Comparison of ENCODE assay signal across 8 mouse cellular contexts in the genomic region with DNA sequence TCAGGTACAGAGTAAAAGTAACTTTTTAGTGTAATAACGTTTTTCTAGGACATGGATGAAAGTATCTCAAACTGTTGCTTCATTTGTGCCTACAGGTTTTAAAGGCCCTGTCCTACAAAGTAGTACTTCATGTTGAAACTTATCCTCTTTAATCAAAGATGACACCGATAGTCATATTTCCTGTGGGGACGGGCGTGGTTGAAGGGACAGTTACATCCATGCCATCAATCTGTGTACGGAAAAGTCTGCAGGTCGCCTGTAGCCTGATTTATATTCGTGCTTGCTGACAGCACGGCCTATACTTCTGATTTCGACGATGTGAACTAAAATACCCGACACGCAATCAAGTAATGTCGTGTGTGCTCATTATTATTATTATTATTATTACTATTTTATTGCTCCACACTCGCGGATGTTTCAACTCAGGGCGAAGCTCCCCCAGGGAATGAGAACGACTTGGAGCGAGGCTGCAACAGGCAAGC. TPM values are rescaled to one million over a fixed set of nuclear protein-coding genes. Genes with fewer than 3 reads are reported as not detected.
DNase-seq lines count a peak whose midpoint lies in the region; ATAC-seq and TF ChIP-seq lines count a peak whose summit lies in the region.

No protein-coding gene starts in this region.

- H3K4me2 ChIP-seq in forebrain, embryonic 12.5 days: peak overlapping the region; percentile 62

- no peak for DNase-seq in cerebellum, adult 2 months
- DNase-seq in cerebellum, adult 11 months: no peak
- peak; percentile 10 to 15 for DNase-seq in B cell, adult 2 months
- DNase-seq in limb, embryonic 10.5 days (ENCODE audit: low spot score): peak; percentile 34
- peak; percentile 43 for DNase-seq in naive thymus-derived CD4-positive, alpha-beta T cell, adult 2 months (ENCODE audit: low read depth)
- DNase-seq in yolk sac, embryonic 10.5 days (ENCODE audit: low spot score): no peak
- no peak for DNase-seq in cerebellum, postnatal 10 days

- H3K36me3 ChIP-seq in forebrain, embryonic 12.5 days (replicated peaks): no peaks in the 10 kb centered on the region
- peaks cover 3% of the 10 kb centered on the region; the same call in 1 of the 2 replicates for H3K36me3 ChIP-seq in limb, embryonic 10.5 days

- no peaks in the 10 kb centered on the region for H3K9me3 ChIP-seq in forebrain, embryonic 12.5 days
- no peaks in the 10 kb centered on the region for H3K9me3 ChIP-seq in limb, embryonic 10.5 days (replicated peaks)

- TF ChIP-seq CTCF in cerebellum, adult 2 months (IDR thresholded peaks at IDR 0.05; ENCODE audit: borderline replicate concordance, insufficient read depth, low read depth, low read length): no peak

- H3K4me3 ChIP-seq in cerebellum, adult 2 months (replicated peaks; ENCODE audit: insufficient read depth, low read depth, low read length): peak overlapping the region; percentile 46
- H3K4me3 ChIP-seq in forebrain, embryonic 12.5 days (replicated peaks): peak overlapping the region; percentile 85
- H3K4me3 ChIP-seq in limb, embryonic 10.5 days: peak overlapping the region; percentile 92

- TF ChIP-seq POLR2A in cerebellum, adult 2 months (IDR thresholded peaks at IDR 0.05; ENCODE audit: borderline replicate concordance, insufficient read depth, low read length): no peak

- ATAC-seq in forebrain, embryonic 12.5 days (ENCODE audit: low FRiP score): peak; percentile 5; the same call in 1 of the 2 replicates

- H3K27ac ChIP-seq in cerebellum, adult 2 months (ENCODE audit: insufficient read depth, low read length): no peak overlapping the region
- peak overlapping the region; percentile 88 for H3K27ac ChIP-seq in forebrain, embryonic 12.5 days
- peak overlapping the region; percentile 98 for H3K27ac ChIP-seq in limb, embryonic 10.5 days

- WGBS in cerebellum, adult 2 months: 18% methylated on average over 18 of the region's 18 CpGs
- WGBS in forebrain, embryonic 12.5 days: 2% methylated on average over 18 of the region's 18 CpGs
- WGBS in limb, embryonic 10.5 days: under 1% methylated on average over 18 of the region's 18 CpGs

- peak overlapping the region; percentile 80 for H3K9ac ChIP-seq in forebrain, embryonic 12.5 days

- H3K27me3 ChIP-seq in cerebellum, adult 2 months (ENCODE audit: control insufficient read depth, insufficient read depth, low read length): no peaks in the 10 kb centered on the region; the same call in 1 of the 2 replicates
- H3K27me3 ChIP-seq in forebrain, embryonic 12.5 days: peaks cover 6% of the 10 kb centered on the region; the same call in 1 of the 2 replicates
- peaks cover 8% of the 10 kb centered on the region for H3K27me3 ChIP-seq in limb, embryonic 10.5 days (ENCODE audit: low read depth, poor library complexity, severe bottlenecking)

- no peaks in the 10 kb centered on the region for H3K4me1 ChIP-seq in cerebellum, adult 2 months (ENCODE audit: control insufficient read depth, insufficient read depth, low read length)
- peaks cover 24% of the 10 kb centered on the region for H3K4me1 ChIP-seq in forebrain, embryonic 12.5 days
- peaks cover 46% of the 10 kb centered on the region for H3K4me1 ChIP-seq in limb, embryonic 10.5 days

RNA-seq across cellular contexts. Expression of gene Prkd3, which starts 0.8 kb away (rescaled TPM):
- 11.1 and 14.7 TPM in 2 replicates for polyA plus RNA-seq in cerebellum, adult 2 months (2012; rRNA removed)
- 51.0 and 55.2 TPM in 2 replicates for polyA plus RNA-seq in forebrain, embryonic 12.5 days (2016; fragmentation: Nextera tagmentation; extraction: Ambion mirVana)
- 42.6 and 51.8 TPM in 2 replicates for polyA plus RNA-seq in limb, embryonic 10.5 days (2016; fragmentation: Nextera tagmentation; extraction: Ambion mirVana)

RNA-seq across cellular contexts. Expression of gene Qpct, which starts 31.9 kb away (rescaled TPM):
- polyA plus RNA-seq in cerebellum, adult 2 months (2012; rRNA removed): 8.7 and 10.1 TPM in 2 replicates
- polyA plus RNA-seq in forebrain, embryonic 12.5 days (2016; fragmentation: Nextera tagmentation; extraction: Ambion mirVana): 8.8 and 9.4 TPM in 2 replicates
- 0.99 and 1.3 TPM in 2 replicates for polyA plus RNA-seq in limb, embryonic 10.5 days (2016; fragmentation: Nextera tagmentation; extraction: Ambion mirVana)

Comparison
In these comparisons a context has a peak if more than half of its experiments do, and no peak if none do; other contexts are left out.
1. DNase-seq: peak in B cell, adult 2 months (2 of 2), limb, embryonic 10.5 days (single experiment) and naive thymus-derived CD4-positive, alpha-beta T cell, adult 2 months (single experiment); none in cerebellum, adult 2 months (0 of 2), cerebellum, adult 11 months (single experiment), yolk sac, embryonic 10.5 days (single experiment) and cerebellum, postnatal 10 days (0 of 2).
2. Peak in every context shown above with its lines, with median percentiles within 50 percentile points of each other: H3K4me3 ChIP-seq.